Mouse (Mus musculus) kidney, postnatal 0 days (tissue): ENCODE measurements around the gene Zfyve9. TPM values are rescaled to one million over a fixed set of nuclear protein-coding genes. Genes with fewer than 3 reads are reported as not detected.

ENCODE experiments used
- ATAC-seq: fragments of 200-750 bp; cut with Nextera tagmentation; replicated peaks from 2 replicates; pipeline ENCODE4 v1.8.0; 2017; ENCODE audit warnings: low read depth, moderate number of reproducible peaks, moderate TSS enrichment, moderate library complexity; ENCODE audit not compliant: low FRiP score
- DNase-seq: peaks from one replicate; pipeline ENCODE4 v3.0.0-alpha.2; 2016; ENCODE audit warnings: low spot score
- H3K27ac ChIP-seq: fragments of 300-500 bp; sonication (generic); 2 replicates; pipeline ENCODE4 v1.5.1; 2014; ENCODE audit warnings: mild to moderate bottlenecking
- H3K27me3 ChIP-seq: fragments of 300-500 bp; sonication (generic); 2 replicates; pipeline ENCODE4 v1.6.1; 2014; ENCODE audit warnings: low read length, mixed read lengths; ENCODE audit not compliant: insufficient read depth
- H3K36me3 ChIP-seq: fragments of 300-500 bp; sonication (generic); 2 replicates; pipeline ENCODE4 v1.6.1; 2014; ENCODE audit warnings: low read length, mixed read lengths; ENCODE audit not compliant: insufficient read depth
- H3K4me1 ChIP-seq: fragments of 300-500 bp; sonication (generic); replicated peaks from 2 replicates; pipeline ENCODE4 v1.6.1; 2014; ENCODE audit warnings: antibody characterized with exemption, low read length, mixed read lengths; ENCODE audit not compliant: insufficient read depth
- H3K4me2 ChIP-seq: fragments of 300-500 bp; sonication (generic); 2 replicates; pipeline ENCODE4 v1.6.1; 2014; ENCODE audit warnings: mild to moderate bottlenecking, low read length, moderate library complexity, mixed read lengths
- H3K4me3 ChIP-seq: fragments of 300-500 bp; sonication (generic); replicated peaks from 2 replicates; pipeline ENCODE4 v1.5.1; 2014; ENCODE audit warnings: low read depth, low read length
- H3K9ac ChIP-seq: fragments of 300-500 bp; sonication (generic); 2 replicates; pipeline ENCODE4 v1.6.1; 2014; ENCODE audit warnings: low read depth, low read length
- H3K9me3 ChIP-seq: fragments of 300-500 bp; sonication (generic); replicated peaks from 2 replicates; pipeline ENCODE4 v1.6.1; 2016; ENCODE audit warnings: low read length, inconsistent platforms, mixed read lengths
- CTCF ChIP-seq: IDR thresholded peaks from 2 replicates; pipeline ENCODE4 v1.5.1; 2016; ENCODE audit warnings: antibody characterized with exemption, low read depth, mild to moderate bottlenecking, moderate library complexity
- WGBS: fragments of 180-500 bp; shearing (Covaris S2); extraction: QIAGEN DNeasy Blood & Tissue Kit; methylation state at CpG from one replicate; pipeline ENCODE4 v1.1.7; 2014; 5-methylcytosine and 5-hydroxymethylcytosine counted together
- polyA plus RNA-seq: library from polyadenylated mRNA; unstranded; fragments of >200 nt; fragmentation: Nextera tagmentation; extraction: Ambion mirVana; gene quantifications from 2 replicates; pipeline ENCODE4 v1.2.1, GENCODE M21; 2015

Zfyve9 gene
- polyA plus RNA-seq, 1 experiment from 2014 or later: 3.8 TPM

- no peak overlapping the region for H3K4me3 ChIP-seq
Measured at GRCm38 (mm10) chr4:108746160-108746873, 34.3 kb downstream of the Zfyve9 start.

GRCm38 (mm10) chr4:108731582-108731981 is 49.0 kb downstream of the Zfyve9 start:
- no peak for DNase-seq
- Histone ChIP-seq H3K4me1 (no peaks in the 10 kb centered on the region), H3K9ac (no peak overlapping the region), H3K27ac (no peak overlapping the region), H3K4me2 (no peak overlapping the region), H3K4me3 (no peak overlapping the region), H3K27me3 (no peaks in the 10 kb centered on the region), H3K9me3 (no peaks in the 10 kb centered on the region; the same call in 1 of the 2 replicates), H3K36me3 (no peaks in the 10 kb centered on the region)
- 70% methylated on average over 3 of the region's 3 CpGs for WGBS
- no peak for TF ChIP-seq CTCF
- no peak for ATAC-seq

More at GRCm38 (mm10) chr4:108746160-108746873, 34.3 kb downstream of the Zfyve9 start:
- no peaks in the 10 kb centered on the region for H3K4me1 ChIP-seq
- WGBS: 94% methylated on average over 3 of the region's 3 CpGs
- H3K27ac ChIP-seq: no peak overlapping the region
- H3K9ac ChIP-seq: no peak overlapping the region
- no peaks in the 10 kb centered on the region for H3K36me3 ChIP-seq
- no peaks in the 10 kb centered on the region for H3K27me3 ChIP-seq
- no peak for TF ChIP-seq CTCF
- DNase-seq (no peak), ATAC-seq (no peak)
- H3K4me2 ChIP-seq: no peak overlapping the region
- H3K9me3 ChIP-seq: no peaks in the 10 kb centered on the region

GRCm38 (mm10) chr4:108730450-108730849 is 50.1 kb downstream of the Zfyve9 start:
- H3K4me1 ChIP-seq: no peaks in the 10 kb centered on the region
- no peaks in the 10 kb centered on the region for H3K36me3 ChIP-seq
- no peak for TF ChIP-seq CTCF
- DNase-seq (no peak), ATAC-seq (no peak)
- no peak overlapping the region for H3K4me2 ChIP-seq
- no peak overlapping the region for H3K9ac ChIP-seq
- H3K4me3 ChIP-seq: no peak overlapping the region
- H3K27ac ChIP-seq: no peak overlapping the region
- no peaks in the 10 kb centered on the region; the same call in 1 of the 2 replicates for H3K9me3 ChIP-seq
- no peaks in the 10 kb centered on the region for H3K27me3 ChIP-seq
- WGBS: 70% methylated on average over 1 of the region's 1 CpGs

GRCm38 (mm10) chr4:108724102-108724501 is 56.5 kb downstream of the Zfyve9 start:
- no peak overlapping the region for H3K27ac ChIP-seq
- no peaks in the 10 kb centered on the region for H3K27me3 ChIP-seq
- DNase-seq (no peak), ATAC-seq (no peak)
- no peak overlapping the region for H3K4me2 ChIP-seq
- no peaks in the 10 kb centered on the region for H3K9me3 ChIP-seq
- H3K36me3 ChIP-seq: no peaks in the 10 kb centered on the region
- no peak overlapping the region for H3K9ac ChIP-seq
- no peak for TF ChIP-seq CTCF
- H3K4me3 ChIP-seq: no peak overlapping the region
- no peaks in the 10 kb centered on the region for H3K4me1 ChIP-seq
- WGBS: 73% methylated on average over 2 of the region's 2 CpGs

GRCm38 (mm10) chr4:108721245-108721784 is 59.3 kb downstream of the Zfyve9 start:
- H3K9me3 ChIP-seq: no peaks in the 10 kb centered on the region
- H3K36me3 ChIP-seq: 0 out of 2 replicates have a peak, but pooled peaks cover 4% of the 10 kb centered on the region
- ATAC-seq (no peak), DNase-seq (no peak)
- H3K27ac ChIP-seq: no peak overlapping the region
- no peaks in the 10 kb centered on the region for H3K27me3 ChIP-seq
- TF ChIP-seq CTCF: no peak
- no peak overlapping the region for H3K4me3 ChIP-seq
- no peak overlapping the region for H3K9ac ChIP-seq
- no peaks in the 10 kb centered on the region for H3K4me1 ChIP-seq
- H3K4me2 ChIP-seq: no peak overlapping the region
- 85% methylated on average over 3 of the region's 3 CpGs for WGBS

GRCm38 (mm10) chr4:108719349-108719748 is 61.2 kb downstream of the Zfyve9 start, which contains the start of gene 3110021N24Rik:
Gene 3110021N24Rik (plus strand): TSS chr4:108719649.
- H3K36me3 ChIP-seq: 0 out of 2 replicates have a peak, but pooled peaks cover 4% of the 10 kb centered on the region
- no peak within 1 kb of the TSS for H3K27ac ChIP-seq
- no peaks in the 10 kb centered on the region for H3K4me1 ChIP-seq
- no peak within 1 kb of the TSS for H3K9ac ChIP-seq
- TF ChIP-seq CTCF: no peak
- no peaks in the 10 kb centered on the region for H3K27me3 ChIP-seq
- H3K4me2 ChIP-seq: no peak within 1 kb of the TSS
- H3K4me3 ChIP-seq: no peak within 1 kb of the TSS
- DNase-seq (no peak), ATAC-seq (no peak)
- WGBS: 89% methylated on average over 5 of the region's 5 CpGs
- no peaks in the 10 kb centered on the region for H3K9me3 ChIP-seq
